Mouse (Mus musculus) adrenal gland, postnatal 36 days (tissue): Measurements from ENCODE around the gene Med17. TPM values are rescaled to one million over a fixed set of nuclear protein-coding genes. Genes with fewer than 3 reads are reported as not detected.

Source experiments
- DNase-seq, 2 experiments: peaks; one replicate each; pipeline ENCODE4 v3.0.0; 2021; ENCODE audit warnings: mixed read lengths in 1 of 2
- total RNA-seq, 2 experiments: library from RNA; stranded (reverse); gene quantifications; 2 replicates each; pipeline ENCODE4 v1.2.3; 2021

The Med17 gene
- total RNA-seq, 2 experiments from 2014 or later, result 32.4 to 34.5 TPM

DNA sequence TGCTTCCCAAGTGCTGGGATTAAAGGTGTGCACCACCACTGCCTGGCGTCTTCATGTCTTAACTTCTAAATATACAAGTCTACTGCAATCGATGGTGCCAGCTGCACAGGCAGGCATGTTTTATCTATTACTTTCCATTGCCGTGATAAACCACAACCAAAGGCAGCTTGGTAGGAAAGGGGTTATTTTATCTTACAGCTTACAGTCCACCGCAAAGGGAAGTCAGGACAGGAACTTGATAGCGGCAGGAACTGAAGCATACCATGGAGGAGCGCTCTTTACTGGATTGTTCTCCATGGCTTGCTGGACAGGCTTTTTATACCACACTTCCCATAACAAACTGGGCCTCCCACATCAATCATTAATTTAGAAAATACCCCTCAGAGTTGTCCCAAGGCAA lies 9.5 kb upstream of the Med17 start:
- no peak for DNase-seq

DNA sequence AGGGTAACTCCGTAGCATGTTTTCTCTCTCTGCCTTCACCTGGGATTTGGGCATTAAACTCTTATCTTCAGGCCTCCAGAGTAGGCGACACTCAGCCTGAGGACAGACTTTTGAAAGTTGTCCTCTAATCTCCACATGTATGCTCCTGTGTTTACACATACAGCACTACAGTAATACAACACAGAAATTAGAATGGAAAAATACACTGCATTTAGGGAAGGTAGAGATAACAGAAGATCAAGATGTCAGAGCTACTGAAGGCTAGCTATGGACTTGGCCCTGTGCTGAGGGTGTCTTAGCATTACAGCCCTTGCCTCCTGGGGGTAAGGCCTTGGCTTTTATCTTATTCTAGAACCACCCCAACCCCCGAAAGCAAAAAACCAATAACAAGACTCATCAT lies 8.7 kb upstream of the Med17 start:
- no peak for DNase-seq

DNA sequence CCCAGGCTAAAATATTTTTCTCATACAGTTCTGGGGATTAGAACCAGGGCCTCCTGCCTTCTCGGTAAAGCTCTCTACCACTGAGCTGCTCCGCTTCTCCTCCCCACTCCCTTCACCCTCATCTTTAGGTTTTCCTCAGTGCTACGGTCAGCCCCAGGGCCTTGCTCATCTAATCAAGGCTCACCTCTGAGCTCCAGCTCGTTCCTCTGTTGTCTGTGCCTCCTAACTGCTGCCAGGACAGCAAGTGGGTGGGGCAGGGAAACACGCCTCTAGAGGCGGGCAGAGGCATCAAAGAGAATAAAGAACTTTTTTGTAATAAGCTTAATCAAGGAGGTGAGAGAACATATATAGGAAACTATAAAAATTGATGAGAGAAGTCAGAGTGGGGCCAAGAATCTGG lies 8.1 kb upstream of the Med17 start:
- DNase-seq, result no peak

DNA sequence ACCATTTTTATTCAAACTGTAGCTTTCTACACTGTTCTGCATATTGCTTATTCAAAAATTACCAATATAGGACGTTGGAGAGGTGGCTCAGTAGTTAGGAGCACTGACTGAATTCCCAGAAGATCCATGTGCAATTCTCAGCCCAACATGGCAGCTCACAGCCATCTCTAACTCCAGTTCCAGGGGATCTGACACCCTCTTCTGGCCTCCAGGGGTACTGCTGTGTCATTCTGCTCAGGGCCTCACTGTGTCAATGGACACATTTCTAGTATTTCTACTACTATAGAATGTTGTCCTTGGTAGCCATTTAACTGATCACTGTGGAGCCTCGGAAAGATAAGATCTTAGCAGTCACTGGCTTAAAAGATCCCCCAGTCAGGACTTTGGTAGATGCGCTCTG lies 5.7 kb upstream of the Med17 start:
- peak; percentile 30 to 41 for DNase-seq

DNA sequence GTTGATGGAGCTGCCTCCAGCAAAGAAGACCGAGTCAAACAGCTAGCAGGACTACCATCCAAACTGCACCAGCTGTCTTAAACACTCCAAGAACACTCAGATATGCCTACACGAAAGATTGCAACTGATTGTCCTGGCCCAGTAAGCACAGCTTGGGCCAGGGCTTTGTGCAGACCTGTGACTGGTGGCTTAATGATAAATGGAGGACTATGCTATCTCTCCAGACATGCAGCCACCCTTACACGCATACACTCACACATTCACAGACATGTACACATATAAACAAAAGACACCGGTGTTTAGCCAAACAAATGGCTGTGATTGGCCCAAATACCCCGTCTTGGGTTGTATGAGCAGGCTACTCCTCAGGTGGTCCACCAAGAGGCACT lies 754 bp upstream of the Med17 start:
- no peak for DNase-seq

DNA sequence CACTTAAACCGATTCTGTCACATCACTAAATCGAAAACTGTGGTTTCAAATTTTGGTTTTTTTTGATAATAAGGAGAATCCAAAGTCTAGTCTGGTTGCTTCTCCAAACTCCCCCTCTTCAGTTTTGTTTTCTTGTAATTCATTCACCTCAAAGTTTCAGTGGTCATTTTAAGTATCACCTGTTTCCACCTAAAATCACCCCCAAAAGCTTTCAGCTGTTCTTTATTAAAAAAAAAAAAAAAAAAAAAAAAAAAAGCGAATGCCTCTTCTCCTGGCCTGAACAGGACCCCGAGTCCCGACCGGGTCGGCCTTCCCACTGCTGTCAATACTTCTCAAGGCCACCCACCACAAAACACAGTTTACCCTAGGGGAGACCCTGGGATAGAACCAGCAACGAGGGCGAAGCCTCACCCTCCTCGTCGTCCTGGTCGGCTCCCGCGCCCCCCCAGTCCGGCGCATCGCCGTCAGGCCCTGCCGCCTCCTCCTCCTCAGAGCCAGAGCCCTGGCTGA lies 537 bp downstream of the Med17 start:
- no peak for DNase-seq

DNA sequence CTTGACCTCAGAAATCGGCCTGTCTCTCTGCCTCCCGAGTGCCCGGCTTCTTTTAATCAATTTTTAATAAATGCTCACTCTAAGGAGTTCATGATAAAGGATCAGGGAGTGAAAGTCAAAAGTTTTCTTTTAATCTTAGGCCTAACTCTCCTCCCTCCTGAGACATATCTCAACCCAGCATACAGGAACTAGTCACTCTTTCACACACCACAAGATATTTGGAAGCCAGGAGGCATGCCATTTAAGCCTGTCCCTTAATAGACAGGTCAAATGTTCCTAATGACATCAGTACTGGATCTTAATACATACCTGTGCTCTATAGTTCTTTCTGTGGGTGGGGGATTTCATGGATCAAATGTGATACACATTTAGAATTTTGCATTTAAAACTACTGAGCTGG lies 1.4 kb downstream of the Med17 start:
- no peak for DNase-seq

DNA sequence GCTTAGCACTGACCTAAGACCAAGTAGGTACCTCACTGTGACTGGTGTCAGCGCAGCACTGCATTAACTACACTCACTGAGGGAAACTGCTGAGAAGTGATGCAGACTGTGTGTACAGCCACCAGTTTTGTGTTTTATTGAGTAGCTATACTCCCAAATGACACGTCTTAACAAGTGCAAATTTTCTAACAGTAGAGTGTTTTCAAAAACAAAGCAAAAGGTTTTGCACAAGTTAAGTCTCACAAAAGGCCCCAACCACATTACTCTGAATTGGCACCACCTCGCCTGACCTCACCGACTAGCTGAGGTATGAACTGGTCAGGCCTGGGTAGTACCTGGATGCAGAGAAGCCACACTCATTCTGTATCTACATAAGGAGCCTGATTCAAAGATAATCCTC lies 2.9 kb downstream of the Med17 start:
- DNase-seq, result no peak

DNA sequence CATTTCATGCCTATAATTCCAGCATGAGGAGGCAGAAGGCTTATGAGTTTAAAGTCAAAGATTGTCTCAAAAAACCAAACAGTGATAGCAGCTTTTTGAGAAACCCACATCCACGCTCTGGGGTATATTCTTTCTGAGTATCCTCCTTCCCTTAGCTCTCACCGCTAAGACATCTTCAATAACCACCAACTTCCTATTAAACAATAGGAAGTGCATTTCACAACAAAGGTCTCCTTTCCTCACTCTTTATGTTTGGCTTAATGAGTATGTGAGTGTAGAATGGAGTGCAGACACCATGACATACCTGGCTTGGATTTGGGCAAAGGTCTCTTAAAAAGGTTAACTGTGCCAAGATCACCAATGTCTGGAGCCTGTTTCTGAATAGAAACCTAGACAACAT lies 5.8 kb downstream of the Med17 start:
- DNase-seq, result no peak

DNA sequence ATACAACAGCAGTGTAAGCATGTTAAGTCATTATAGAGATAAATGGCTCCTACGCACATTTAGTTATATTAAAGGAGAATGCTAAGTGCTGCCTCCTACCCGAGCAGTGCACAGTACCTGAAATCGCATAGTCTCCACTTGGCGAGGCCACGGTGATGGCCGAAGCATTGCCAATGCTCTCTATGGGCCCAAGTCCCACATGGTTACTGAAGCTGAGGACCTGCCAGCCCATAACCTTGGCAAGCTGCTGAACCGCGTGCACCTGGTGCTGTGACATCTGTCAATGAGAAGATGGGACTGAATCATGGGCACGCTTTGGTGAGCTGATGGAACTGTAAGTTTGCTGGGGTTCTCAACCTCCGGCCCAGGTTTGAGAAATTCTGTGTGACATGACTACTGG lies 16.2 kb downstream of the Med17 start:
- no peak for DNase-seq

DNA sequence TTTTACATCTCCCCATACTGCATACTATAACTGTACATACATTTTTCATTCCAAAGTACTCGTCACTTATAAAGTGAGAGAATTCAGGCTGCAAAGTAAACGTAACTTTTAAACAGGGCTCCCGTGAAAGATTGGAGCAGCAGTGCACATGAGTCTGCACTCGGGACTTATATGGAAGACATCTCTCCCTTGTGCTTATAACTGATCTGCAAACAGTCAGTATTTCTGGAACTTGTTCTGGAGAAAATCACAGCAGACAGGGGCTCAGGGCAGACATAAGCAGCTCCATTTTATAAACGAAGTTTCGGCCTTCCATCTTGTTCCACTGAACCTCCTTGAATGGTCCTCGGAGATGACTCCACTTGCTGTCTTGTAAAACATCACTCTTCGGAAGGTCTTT lies 17.8 kb downstream of the Med17 start:
- DNase-seq, result no peak

DNA sequence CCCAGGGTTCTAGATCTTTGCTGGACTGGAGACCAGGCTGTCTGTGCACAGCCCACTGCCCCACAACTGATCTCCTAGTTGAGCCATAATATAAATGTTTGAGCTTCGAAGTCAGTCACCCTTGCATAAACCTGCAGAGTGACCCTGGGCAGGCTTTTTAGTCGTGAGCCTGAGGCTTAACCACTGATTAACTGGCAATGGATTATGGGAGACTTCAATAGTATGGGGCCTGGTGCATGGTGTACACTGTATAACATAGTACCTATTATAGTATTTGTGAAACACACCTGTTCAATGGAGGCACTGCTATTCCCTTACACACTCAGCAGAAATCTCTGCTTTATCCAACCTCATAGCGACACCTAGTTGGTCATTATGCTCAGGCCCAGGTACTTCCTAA lies 23.5 kb downstream of the Med17 start:
- DNase-seq, result no peak

DNA sequence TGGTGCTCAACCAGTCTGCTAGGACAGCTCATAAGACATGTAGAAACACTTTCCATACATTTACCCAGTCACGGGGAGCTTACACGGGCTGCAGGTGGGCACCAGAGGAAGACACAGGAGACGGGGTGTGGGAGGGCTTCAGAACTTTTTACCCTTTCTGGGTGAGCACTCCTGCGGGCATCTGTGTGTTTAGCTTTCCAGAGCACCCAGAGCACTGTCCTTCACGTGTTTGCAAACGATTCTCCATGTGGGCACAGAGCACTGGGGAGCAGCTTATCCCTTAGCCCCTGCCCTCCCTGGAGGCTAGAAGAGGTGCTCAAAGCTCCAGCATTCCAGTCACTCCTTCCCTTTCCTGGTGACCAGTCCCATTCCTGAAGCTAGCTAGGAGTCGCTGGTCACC lies 25.2 kb downstream of the Med17 start:
- DNase-seq, result no peak

DNA sequence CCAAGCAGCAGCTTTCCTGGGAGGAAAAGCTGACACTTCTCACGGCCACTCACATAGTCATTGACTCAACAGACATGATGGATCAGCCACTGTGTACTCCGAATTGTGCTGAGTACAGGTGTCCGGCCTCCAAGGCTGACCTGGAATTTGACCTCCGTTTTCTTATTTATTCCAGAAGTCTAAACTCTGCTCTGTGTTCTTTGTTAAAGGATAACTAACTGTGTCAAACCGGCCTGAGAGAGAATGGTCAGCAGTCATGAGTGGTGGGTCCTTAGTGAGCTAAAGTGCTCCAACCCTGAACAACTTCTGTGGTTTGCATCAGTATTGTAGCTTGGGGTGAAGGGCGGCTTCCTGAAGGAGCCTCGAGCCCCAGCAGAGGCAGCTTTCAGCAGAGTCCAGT lies 27.5 kb downstream of the Med17 start:
- no peak for DNase-seq

DNA sequence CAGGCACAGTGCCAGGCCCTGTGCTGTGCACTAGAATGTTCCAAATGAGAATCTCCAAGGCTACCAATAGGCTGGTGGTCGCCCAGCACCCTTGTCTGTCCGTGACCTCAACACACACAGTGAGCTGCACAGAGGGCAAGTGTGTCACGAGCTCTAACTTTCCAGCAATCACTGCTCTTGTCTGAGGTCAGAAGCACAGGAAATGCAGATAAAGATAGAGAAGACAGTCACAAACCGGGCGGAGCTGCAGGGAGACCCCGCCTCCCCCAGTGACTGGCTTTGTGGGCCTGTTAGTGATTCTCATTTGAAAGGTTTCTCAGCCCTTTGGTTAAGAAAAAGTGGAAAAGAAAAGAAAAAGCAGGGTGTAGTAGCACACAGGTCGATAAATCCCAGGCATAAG lies 29.4 kb downstream of the Med17 start:
- peak in 1 of 2 experiments; percentile 8 for DNase-seq

DNA sequence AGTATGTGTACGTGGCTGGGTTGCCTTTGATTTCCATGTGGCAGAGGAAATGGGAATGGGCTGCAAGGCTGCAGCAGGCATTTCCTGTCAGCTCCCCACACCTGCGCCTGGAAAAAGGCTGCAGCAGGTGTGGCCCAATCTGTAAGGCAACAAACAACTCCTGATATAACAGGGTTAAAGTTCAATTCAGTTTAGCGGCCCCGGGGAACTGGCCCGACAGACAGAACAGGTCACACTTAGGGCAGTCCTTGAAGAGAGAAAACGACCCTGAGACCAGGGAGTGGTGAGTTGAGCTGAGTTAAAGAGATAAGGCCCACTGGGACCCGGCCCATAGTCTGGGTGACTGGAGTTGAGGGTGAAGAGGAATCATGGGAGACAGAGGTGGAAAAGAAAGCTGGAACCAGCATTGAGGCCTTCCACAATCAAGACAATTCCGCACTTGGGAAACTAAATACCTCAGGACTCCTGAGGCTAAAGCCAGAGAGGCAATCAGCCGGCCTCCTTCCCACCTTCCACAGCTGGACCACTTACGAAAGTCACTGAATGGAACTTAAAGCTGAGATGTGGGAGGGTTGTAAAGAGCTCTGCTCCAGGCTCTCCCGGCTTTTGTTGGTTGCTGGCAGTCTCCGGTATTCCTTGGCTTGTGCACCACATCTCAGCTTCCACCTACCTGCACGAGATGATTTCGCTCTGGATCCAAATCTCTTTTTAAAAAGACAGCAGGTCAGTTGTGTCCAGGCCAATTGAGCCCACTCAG lies 34.2 kb downstream of the Med17 start:
- no peak for DNase-seq

DNA sequence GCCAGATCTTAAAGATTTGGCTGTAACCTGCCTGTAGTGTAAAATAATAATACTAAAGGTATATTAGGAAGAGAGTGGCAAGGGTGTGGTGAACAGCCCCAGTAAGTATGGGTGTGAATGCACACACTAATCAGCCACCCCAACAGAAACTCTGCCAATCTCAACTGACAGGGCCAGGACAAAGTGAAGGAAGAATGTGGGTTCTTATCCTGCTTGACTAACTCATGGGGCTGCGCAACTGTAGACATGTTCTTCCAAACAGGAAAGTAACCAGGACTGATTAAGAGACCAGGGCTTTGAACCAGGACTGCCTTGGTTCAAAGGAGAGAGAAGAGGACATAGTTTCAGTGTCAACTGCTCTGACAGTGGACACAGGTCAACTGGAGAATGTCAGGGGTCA lies 37.6 kb downstream of the Med17 start:
- DNase-seq, result no peak

DNA sequence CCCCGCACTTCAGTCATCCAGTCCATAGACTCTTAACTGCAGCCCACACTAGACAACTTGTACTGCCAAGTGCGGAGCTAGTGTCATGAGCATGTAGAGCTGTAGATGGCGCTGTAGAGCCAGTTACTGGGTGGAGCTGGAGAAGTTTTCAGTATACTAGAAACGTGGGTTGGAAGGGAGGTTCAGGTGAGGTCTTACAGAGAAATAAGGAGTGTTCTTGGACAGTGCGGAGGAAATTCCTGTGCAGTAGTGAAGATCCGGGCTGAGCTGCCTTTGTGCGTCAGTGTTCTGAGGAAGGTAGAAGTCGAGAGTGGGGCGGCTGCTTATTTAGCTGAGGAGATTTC lies 38.2 kb downstream of the Med17 start:
- peak; percentile 69 to 76 for DNase-seq

DNA sequence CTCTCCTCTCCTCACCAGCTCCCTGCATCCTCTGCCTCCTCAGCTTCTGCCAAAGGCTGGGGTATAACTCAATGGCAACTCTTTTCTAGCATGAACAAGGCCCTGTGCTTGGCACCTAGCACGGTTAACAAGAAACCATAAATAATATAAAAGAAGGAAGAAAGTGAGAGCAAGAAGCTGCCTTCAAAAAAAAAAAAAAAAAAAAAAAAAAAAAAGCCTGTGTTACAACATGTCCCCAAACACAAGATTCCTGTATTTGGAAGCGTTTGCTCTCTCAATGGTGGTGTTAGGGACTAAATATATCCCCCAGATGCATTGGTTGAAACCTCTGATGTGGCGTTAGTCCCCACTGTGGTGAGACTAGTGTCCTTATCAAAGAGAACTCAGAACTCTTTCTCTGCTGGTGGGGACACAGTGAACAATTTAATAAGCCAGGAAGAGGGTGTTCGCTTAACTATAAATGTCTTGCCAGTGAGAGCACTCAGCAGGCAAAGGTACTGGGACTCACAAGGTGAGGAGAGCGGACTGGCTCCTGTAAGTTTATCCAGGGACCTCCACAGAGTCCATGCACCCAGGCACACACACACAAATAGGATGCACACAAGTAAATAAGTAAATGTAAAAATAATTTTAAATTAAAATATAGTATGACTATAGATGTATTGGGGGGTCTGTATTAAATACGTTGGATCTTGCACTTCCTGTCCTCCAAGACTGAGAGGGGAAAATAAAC lies 38.7 kb downstream of the Med17 start:
- DNase-seq, result no peak

DNA sequence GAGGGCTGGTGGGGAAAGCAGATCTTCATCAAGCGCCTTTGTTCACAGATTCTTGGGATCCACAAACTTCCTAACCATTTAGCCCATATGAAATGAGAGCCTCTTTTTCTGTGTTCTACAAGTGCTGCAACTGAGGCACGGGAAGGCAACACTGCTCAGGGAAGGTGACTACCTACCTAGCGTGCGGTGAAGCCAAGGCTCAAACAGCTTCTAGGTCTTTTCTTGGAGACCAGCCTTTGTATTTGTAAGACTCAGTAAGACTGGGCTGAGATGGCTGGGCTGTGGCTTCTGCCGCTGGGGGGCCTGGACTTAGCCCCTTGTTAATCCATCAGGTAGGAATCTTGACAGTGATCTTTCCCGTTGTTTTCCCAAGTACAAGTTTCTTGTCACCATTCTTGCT lies 39.7 kb downstream of the Med17 start:
- no peak for DNase-seq

DNA sequence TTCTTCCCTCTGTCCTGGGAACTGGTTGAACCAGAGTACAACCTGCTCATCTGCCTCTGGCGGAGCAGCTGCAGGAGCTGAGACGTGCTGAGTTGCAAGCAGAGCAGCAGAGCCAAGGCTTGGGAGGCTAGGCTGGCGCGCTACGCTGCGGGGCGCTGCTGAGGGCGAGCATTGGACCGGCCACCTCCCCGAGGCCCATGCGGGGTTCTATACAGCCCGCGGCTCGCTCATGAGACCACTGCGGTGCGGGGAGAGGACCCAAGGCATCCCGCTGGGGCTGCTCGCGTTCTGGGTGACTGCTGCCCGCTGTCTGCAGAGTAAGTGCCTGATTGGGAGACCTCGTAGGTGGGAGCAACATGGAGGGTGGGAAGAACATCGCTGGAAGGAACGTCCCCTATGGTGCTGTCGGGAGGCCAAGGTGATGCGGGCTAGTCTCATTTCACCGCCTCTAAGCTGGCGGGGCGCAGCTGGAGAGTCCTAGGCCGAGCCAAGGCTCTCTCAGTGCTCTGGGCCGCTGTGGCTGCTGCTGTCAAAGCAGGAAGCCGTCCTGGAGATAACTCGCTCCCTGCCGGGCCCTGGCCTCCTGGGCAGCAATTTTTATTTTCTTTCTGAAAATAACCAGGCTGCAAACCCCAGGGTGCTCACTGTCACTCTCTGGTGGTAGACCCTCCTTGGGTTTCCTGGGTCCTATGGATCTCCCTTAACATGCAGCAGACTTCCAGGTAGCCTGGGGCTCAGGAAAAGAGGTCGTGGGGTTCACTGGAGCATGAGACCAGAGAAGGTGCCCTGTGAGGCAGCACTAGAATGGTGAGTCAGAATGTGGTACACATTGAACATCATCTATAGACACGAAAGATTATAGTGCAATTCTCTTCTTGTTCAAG lies 40.4 kb downstream of the Med17 start, which contains the start of gene Vstm5:
Gene Vstm5 (plus strand): TSS at position 4 of the 884 bp plus-strand sequence.
- DNase-seq, result peak; percentile 33 to 54

DNA sequence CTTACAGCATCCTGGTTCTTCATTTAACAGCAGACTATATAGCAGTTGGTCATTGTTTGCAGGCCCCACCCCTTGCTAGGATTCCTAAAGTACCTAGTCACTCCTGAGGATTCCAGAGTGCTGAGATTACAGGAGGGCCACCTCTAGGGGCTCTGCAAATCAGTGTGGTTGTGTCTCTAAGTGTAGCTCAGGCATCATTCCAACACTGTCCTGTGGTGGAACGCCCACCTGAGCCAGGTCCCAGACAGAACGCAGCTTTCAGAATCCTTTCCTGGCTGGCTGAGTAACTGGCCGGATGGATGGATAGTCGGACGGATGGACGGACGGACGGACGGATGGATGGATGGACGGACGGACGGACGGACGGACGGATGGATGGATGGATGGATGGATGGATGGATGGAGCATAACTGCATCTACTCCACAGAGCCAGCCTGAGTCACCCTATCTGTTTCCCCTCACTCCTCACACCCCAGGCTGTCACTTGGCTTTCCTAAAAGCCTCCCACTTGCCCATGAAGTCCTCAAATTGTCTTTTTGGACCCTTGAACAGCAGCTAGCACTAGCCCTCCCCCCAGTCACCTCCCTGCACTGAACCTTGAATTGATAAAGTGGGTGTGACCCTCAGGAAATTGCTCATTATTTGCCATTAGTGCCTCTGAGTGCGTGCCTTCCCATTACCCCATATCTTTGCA lies 41.3 kb downstream of the Med17 start:
- no peak for DNase-seq
